Mouse (Mus musculus) forebrain, embryonic 14.5 days (tissue): ENCODE data around the gene Gpbar1. TPM values are rescaled to one million over a fixed set of nuclear protein-coding genes. Genes with fewer than 3 reads are reported as not detected.

ENCODE experiments used
- ATAC-seq: fragments of 200-750 bp; cut with Nextera tagmentation; 2 replicates; pipeline ENCODE4 v1.8.0; 2017; ENCODE audit warnings: mild to moderate bottlenecking, moderate library complexity
- DNase-seq: peaks from one replicate; pipeline ENCODE4 v3.0.0-alpha.2; 2015; ENCODE audit warnings: low spot score
- H3K27ac ChIP-seq: fragments of 300-500 bp; sonication (generic); 2 replicates; pipeline ENCODE4 v1.5.1; 2014; ENCODE audit warnings: low read depth, mild to moderate bottlenecking, control low read depth, low read length, moderate library complexity
- H3K27me3 ChIP-seq: fragments of 300-500 bp; sonication (generic); replicated peaks from 2 replicates; pipeline ENCODE4 v1.6.1; 2014; ENCODE audit warnings: low read length, control low read depth, mixed read lengths; ENCODE audit not compliant: control insufficient read depth, insufficient read depth
- H3K36me3 ChIP-seq: fragments of 300-500 bp; sonication (generic); 2 replicates; pipeline ENCODE4 v1.6.1; 2014; ENCODE audit warnings: low read length, control low read depth; ENCODE audit not compliant: control insufficient read depth, insufficient read depth
- H3K4me1 ChIP-seq: fragments of 300-500 bp; sonication (generic); 2 replicates; pipeline ENCODE4 v1.6.1; 2014; ENCODE audit warnings: antibody characterized with exemption, low read length, control low read depth; ENCODE audit not compliant: control insufficient read depth, insufficient read depth
- H3K4me2 ChIP-seq: fragments of 300-500 bp; sonication (generic); 2 replicates; pipeline ENCODE4 v1.6.1; 2014; ENCODE audit warnings: mild to moderate bottlenecking, control low read depth, low read length
- H3K4me3 ChIP-seq: fragments of 300-500 bp; sonication (generic); 2 replicates; pipeline ENCODE4 v1.5.1; 2014; ENCODE audit warnings: low read depth, low read length, control low read depth
- H3K9ac ChIP-seq: fragments of 300-500 bp; sonication (generic); 2 replicates; pipeline ENCODE4 v1.6.1; 2014; ENCODE audit warnings: mild to moderate bottlenecking, low read length, control low read depth, moderate library complexity
- H3K9me3 ChIP-seq: fragments of 300-500 bp; sonication (generic); replicated peaks from 2 replicates; pipeline ENCODE4 v1.6.1; 2016; ENCODE audit warnings: low read length, control low read depth, mixed read lengths; ENCODE audit not compliant: control insufficient read depth
- WGBS: fragments of 180-500 bp; shearing (Covaris S2); extraction: QIAGEN DNeasy Blood & Tissue Kit; methylation state at CpG from one replicate; pipeline ENCODE4 v1.1.7; 2014; 5-methylcytosine and 5-hydroxymethylcytosine counted together
- polyA plus RNA-seq: library from polyadenylated mRNA; unstranded; fragments of >200 nt; fragmentation: Nextera tagmentation; extraction: Ambion mirVana; gene quantifications from 2 replicates; pipeline ENCODE4 v1.2.1, GENCODE M21; 2014

Gpbar1 gene
- polyA plus RNA-seq, 1 experiment from 2014 or later = 0.17 TPM

DNA sequence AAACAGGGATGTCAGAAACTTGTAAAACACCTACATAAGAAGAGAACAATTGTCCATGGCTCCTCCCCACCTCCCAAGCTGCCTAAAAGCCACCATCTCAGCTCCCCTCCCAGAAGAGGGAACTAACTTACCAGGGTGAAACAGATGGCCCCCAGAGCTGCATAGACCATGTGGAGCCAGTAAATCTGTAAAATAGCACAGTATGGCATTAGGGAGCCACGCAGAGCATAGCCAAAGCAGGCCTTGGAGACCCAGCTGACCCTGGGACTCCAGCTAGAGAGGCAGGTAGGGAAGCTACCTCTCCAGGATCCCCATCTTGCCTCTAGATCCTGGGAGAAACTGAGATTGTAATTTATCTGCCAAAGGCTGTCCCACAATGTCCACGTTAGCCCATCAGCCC lies 11.4 kb downstream of the Gpbar1 start:
- Histone ChIP-seq H3K9me3 (no peaks in the 10 kb centered on the region), H3K4me1 (peaks cover 8% of the 10 kb centered on the region), H3K27me3 (no peaks in the 10 kb centered on the region), H3K4me2 (no peak overlapping the region), H3K9ac (no peak overlapping the region), H3K4me3 (no peak overlapping the region), H3K27ac (no peak overlapping the region), H3K36me3 (peaks cover 28% of the 10 kb centered on the region)
- DNase-seq (no peak), ATAC-seq (no peak)
- 84% methylated on average over 2 of the region's 2 CpGs for WGBS

- Histone ChIP-seq H3K4me1 (peaks cover 10% of the 10 kb centered on the region), H3K36me3 (peaks cover 28% of the 10 kb centered on the region), H3K9me3 (no peaks in the 10 kb centered on the region), H3K27ac (no peak overlapping the region), H3K4me3 (no peak overlapping the region), H3K9ac (no peak overlapping the region), H3K27me3 (no peaks in the 10 kb centered on the region), H3K4me2 (no peak overlapping the region)
- DNase-seq = peak; percentile 42
- 80% methylated on average over 5 of the region's 5 CpGs for WGBS
- ATAC-seq = no peak
Measured at GRCm38 (mm10) chr1:74290141-74290540, 11.8 kb downstream of the Gpbar1 start.

DNA sequence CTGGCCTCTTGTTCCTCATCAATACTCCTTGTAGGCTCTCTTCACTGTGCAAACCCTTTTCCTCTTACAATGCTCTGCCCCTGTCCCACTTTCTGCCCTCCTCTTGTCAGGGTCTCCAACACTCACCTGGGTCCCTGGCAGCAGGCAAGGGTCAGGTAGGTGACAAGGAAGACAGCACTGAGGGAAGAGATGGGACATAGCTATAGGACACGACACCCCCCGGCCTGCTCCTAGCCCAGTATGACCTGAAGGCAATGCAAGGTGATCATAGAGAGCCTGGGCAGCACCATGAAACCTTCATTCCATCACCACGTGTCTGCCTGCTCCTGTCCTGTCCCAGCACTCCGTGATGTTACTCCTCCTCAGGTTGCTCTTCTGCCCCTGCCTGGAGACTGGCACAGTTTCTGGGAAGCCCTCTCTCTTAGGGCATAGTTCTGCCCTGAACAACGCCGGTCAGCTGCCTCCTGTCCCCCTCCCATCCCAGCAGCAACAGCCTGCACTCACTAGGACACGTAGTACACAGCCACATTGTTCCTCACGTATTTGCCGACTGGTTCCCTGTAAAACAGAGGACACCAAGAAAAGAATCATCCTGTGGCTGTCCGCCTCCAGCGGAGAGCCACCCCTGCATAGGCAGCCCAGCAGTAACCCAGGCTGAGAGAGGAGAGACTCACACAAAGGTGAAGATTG lies 14.1 kb downstream of the Gpbar1 start:
- no peak for ATAC-seq
- 85% methylated on average over 11 of the region's 11 CpGs for WGBS
- Histone ChIP-seq H3K9me3 (no peaks in the 10 kb centered on the region), H3K4me2 (no peak overlapping the region), H3K27ac (no peak overlapping the region), H3K4me1 (peaks cover 14% of the 10 kb centered on the region), H3K36me3 (peaks cover 33% of the 10 kb centered on the region), H3K4me3 (no peak overlapping the region), H3K9ac (no peak overlapping the region), H3K27me3 (no peaks in the 10 kb centered on the region)
- no peak for DNase-seq

- no peaks in the 10 kb centered on the region for H3K27me3 ChIP-seq
- H3K36me3 ChIP-seq = peaks cover 26% of the 10 kb centered on the region
- no peak overlapping the region for H3K27ac ChIP-seq
- peaks cover 14% of the 10 kb centered on the region for H3K4me1 ChIP-seq
- WGBS = 87% methylated on average over 8 of the region's 8 CpGs
- no peak overlapping the region for H3K4me2 ChIP-seq
- no peak overlapping the region; the same call in 1 of the 2 replicates for H3K9ac ChIP-seq
- ATAC-seq (no peak), DNase-seq (peak; percentile 20)
- H3K4me3 ChIP-seq = no peak overlapping the region
- H3K9me3 ChIP-seq = no peaks in the 10 kb centered on the region
Measured at GRCm38 (mm10) chr1:74293306-74293960, 15.1 kb downstream of the Gpbar1 start.

- DNase-seq (no peak), ATAC-seq (no peak)
- WGBS = 89% methylated on average over 3 of the region's 3 CpGs
- Histone ChIP-seq H3K27ac (no peak overlapping the region), H3K27me3 (no peaks in the 10 kb centered on the region), H3K4me1 (peaks cover 14% of the 10 kb centered on the region), H3K36me3 (peaks cover 20% of the 10 kb centered on the region), H3K9ac (no peak overlapping the region), H3K4me2 (no peak overlapping the region), H3K4me3 (no peak overlapping the region), H3K9me3 (no peaks in the 10 kb centered on the region)
Measured at GRCm38 (mm10) chr1:74294090-74294643, 15.8 kb downstream of the Gpbar1 start.

DNA sequence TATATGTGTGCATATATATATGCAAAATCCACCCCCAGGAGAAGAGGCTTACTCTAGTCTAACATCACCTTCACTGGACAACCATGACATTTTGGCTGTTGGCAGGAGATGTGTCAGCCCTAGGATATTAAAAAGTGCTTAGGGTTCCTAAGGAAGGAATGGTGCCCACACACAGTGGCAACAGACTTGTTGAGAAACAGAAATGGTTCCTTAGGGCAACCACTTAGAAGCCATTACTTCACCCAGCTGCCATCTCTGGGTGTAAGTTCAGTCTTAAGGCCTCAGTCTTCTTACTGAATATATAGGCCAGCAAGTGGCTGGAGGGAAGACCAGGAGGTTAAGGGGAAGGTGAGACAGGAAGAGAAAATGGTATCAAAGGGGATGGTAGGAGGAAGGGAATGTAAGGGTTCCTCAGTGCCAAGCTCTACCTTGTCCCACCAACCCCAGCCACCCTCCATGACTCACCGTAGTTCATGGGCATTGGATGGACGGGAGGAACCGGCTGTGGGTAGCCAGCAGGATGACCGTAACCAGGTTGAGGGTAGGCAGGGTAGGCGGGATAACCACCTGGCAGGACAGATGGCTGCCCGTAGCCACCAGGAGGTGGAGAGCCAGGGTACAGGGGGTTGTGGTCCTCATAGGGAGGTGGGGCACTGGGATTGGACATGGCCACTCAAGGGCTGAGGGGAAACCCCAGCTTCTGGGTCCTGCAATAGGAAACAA lies 16.5 kb downstream of the Gpbar1 start:
- ATAC-seq = no peak
- DNase-seq = no peak
- no peaks in the 10 kb centered on the region for H3K27me3 ChIP-seq
- H3K4me3 ChIP-seq = no peak overlapping the region
- peaks cover 17% of the 10 kb centered on the region for H3K36me3 ChIP-seq
- WGBS = 91% methylated on average over 6 of the region's 6 CpGs
- no peaks in the 10 kb centered on the region for H3K9me3 ChIP-seq
- H3K4me1 ChIP-seq = peaks cover 14% of the 10 kb centered on the region
- H3K4me2 ChIP-seq = no peak overlapping the region
- H3K27ac ChIP-seq = peak overlapping the region; percentile 75
- no peak overlapping the region for H3K9ac ChIP-seq

DNA sequence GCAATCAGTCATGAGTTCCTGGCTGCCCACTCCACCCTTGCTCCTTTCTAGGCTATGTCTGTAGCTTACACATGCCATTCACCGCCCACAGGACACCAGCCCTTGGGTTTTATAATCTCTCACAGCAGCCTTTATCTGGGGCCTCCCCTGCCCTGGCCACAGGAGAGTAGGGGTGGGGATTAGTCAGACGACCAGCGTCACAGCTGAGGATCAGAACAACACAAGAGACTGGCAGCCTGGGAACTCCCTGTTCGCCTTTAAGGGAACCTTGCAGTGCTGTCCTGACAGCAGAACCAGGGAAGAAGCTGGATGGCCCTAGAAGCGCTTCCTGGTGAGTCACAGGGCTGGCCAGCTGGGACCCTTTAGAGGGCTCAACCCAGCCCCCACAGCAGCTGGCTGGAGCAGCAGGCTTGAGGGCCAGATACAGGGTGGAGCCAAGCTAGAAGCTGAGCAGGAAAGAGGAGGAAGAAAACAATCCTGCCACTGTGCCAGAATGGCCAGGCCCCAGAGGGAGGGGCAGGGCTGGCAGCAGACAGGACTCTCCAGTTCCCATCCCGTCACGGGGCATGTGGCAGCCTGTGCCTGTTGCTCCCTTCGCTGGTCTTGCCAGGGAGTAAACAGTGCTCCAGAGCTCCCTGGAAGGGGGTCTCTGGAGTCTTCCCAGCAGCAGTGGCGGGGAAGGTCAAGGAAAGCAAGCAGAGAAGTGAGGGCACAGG lies 17.3 kb downstream of the Gpbar1 start:
- WGBS = 21% methylated on average over 9 of the region's 9 CpGs

DNA sequence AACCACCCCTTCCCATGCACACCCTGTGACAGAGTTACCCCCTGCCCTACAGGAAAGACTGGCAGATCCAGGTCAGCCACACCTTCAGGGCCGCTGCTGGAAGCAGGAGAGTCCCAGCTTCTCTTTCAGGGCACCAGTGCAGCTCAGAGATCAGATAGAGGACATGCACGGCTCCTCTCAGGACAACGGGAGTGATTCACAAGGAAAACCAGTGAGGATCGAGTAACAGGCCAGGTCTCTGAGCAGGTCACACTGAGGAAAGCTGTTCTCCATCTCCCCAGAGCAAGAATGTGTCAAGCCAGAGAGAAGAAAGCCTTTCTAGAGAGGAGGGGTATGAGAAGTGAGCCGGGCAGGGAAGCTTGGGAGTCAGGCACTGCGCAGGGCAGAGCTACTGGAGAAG lies 18.1 kb downstream of the Gpbar1 start:
- no peak overlapping the region for H3K27ac ChIP-seq
- peaks cover 11% of the 10 kb centered on the region for H3K4me1 ChIP-seq
- H3K36me3 ChIP-seq = 0 out of 2 replicates have a peak, but pooled peaks cover 9% of the 10 kb centered on the region
- no peaks in the 10 kb centered on the region for H3K27me3 ChIP-seq
- ATAC-seq = no peak
- no peak for DNase-seq
- 83% methylated on average over 6 of the region's 6 CpGs for WGBS
- no peak overlapping the region for H3K4me2 ChIP-seq
- H3K4me3 ChIP-seq = no peak overlapping the region
- no peak overlapping the region for H3K9ac ChIP-seq
- H3K9me3 ChIP-seq = no peaks in the 10 kb centered on the region

More for the DNA sequence above, 17.3 kb downstream of the Gpbar1 start:
- no peak overlapping the region for H3K4me2 ChIP-seq
- peaks cover 11% of the 10 kb centered on the region for H3K4me1 ChIP-seq
- H3K27me3 ChIP-seq = no peaks in the 10 kb centered on the region
- peak; percentile 76 for DNase-seq
- ATAC-seq = peak; percentile 88
- no peak overlapping the region for H3K4me3 ChIP-seq
- H3K9ac ChIP-seq = no peak overlapping the region
- H3K9me3 ChIP-seq = no peaks in the 10 kb centered on the region
- H3K36me3 ChIP-seq = 0 out of 2 replicates have a peak, but pooled peaks cover 10% of the 10 kb centered on the region
- peak overlapping the region; percentile 75 for H3K27ac ChIP-seq
